Mouse (Mus musculus): ENCODE measurements around the gene Rae1.

DNA sequence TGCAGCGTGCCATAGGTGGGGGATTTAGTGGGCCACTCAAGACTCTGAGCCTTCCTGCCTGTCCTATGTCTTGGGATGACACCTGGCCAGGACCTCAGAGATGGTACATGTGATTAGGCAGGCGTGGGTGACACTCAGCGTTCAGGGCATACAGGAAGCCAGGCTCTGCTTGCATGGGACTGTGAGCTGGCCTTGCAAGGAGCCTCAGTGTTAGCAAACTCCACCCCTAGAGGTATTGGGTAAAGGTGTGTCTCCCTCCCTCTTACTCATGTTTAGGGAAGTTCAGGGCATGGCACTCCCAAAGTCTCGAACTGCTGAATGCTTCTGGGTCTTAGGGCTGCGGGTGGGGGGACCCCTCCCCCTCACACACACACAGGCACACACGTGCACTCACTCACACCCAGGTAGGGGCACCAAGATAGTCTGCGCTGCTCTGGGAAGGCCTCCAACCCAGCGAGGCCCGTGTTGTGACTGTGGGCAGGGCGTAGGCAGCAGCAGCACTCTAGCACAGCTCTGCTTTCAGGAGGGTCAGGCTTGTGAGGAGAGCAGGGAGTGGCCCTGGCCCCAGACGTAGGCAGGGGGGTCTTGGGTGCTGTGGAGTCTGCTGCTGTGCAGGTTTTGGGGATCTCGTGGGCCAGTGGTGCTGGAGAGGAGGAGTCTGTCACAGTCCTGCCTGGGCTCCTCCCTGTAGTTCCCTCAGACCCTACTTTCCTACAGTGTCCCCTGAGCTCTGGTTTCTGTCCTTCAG, 30.8 kb downstream of the Rae1 start:
- TF ChIP-seq CTCF (IDR thresholded peaks at IDR 0.05; ENCODE audit: low read depth), result no peak
- TF ChIP-seq EP300 (IDR thresholded peaks at IDR 0.05; ENCODE audit: low read depth), result no peak

Data from liver, embryonic 14.5 days (tissue).